Mouse (Mus musculus) embryonic facial prominence, embryonic 14.5 days (tissue): ENCODE results near the gene Cped1. TPM values are rescaled to one million over a fixed set of nuclear protein-coding genes. Genes with fewer than 3 reads are reported as not detected.

Source experiments
- ATAC-seq: fragments of 200-750 bp; cut with Nextera tagmentation; 2 replicates; pipeline ENCODE4 v1.8.0; 2017; ENCODE audit warnings: low read depth, moderate number of reproducible peaks, moderate TSS enrichment
- DNase-seq: peaks from one replicate; pipeline ENCODE4 v3.0.0-alpha.2; 2015; ENCODE audit warnings: low spot score
- H3K27ac ChIP-seq: fragments of 300-500 bp; sonication (generic); replicated peaks from 2 replicates; pipeline ENCODE4 v1.5.1; 2014; ENCODE audit warnings: low read depth, mild to moderate bottlenecking, low read length, moderate library complexity
- H3K27me3 ChIP-seq: fragments of 300-500 bp; sonication (generic); replicated peaks from 2 replicates; pipeline ENCODE4 v1.6.1; 2014; ENCODE audit warnings: low read length; ENCODE audit not compliant: control insufficient read depth, insufficient read depth
- H3K36me3 ChIP-seq: fragments of 300-500 bp; sonication (generic); 2 replicates; pipeline ENCODE4 v1.6.1; 2014; ENCODE audit warnings: low read length, mixed read lengths; ENCODE audit not compliant: control insufficient read depth, insufficient read depth
- H3K4me1 ChIP-seq: fragments of 300-500 bp; sonication (generic); 2 replicates; pipeline ENCODE4 v1.6.1; 2014; ENCODE audit warnings: antibody characterized with exemption, low read length; ENCODE audit not compliant: control insufficient read depth, insufficient read depth
- H3K4me2 ChIP-seq: fragments of 300-500 bp; sonication (generic); 2 replicates; pipeline ENCODE4 v1.6.1; 2014; ENCODE audit warnings: low read depth, mild to moderate bottlenecking, low read length, moderate library complexity, mixed read lengths
- H3K4me3 ChIP-seq: fragments of 300-500 bp; sonication (generic); 2 replicates; pipeline ENCODE4 v1.5.1; 2014; ENCODE audit warnings: low read depth, mild to moderate bottlenecking, low read length
- H3K9ac ChIP-seq: fragments of 300-500 bp; sonication (generic); 2 replicates; pipeline ENCODE4 v1.6.1; 2014; ENCODE audit warnings: low read depth, mild to moderate bottlenecking, low read length, moderate library complexity, mixed read lengths
- H3K9me3 ChIP-seq: fragments of 300-500 bp; sonication (generic); 2 replicates; pipeline ENCODE4 v1.6.1; 2016; ENCODE audit warnings: low read length; ENCODE audit not compliant: control insufficient read depth
- WGBS: fragments of 180-500 bp; shearing (Covaris S2); extraction: QIAGEN DNeasy Blood & Tissue Kit; methylation state at CpG from one replicate; pipeline ENCODE4 v1.1.7; 2014; 5-methylcytosine and 5-hydroxymethylcytosine counted together
- polyA plus RNA-seq: library from polyadenylated mRNA; unstranded; fragments of >200 nt; fragmentation: Nextera tagmentation; extraction: Ambion mirVana; gene quantifications from 2 replicates; pipeline ENCODE4 v1.2.1, GENCODE M21; 2014

Cped1 gene
- polyA plus RNA-seq, 1 experiment from 2014 or later = 25.0 TPM

- H3K9me3 ChIP-seq = no peaks in the 10 kb centered on the region
- no peaks in the 10 kb centered on the region for H3K4me1 ChIP-seq
- DNase-seq (no peak), ATAC-seq (no peak)
- H3K27ac ChIP-seq = no peak overlapping the region
- no peaks in the 10 kb centered on the region for H3K27me3 ChIP-seq
- H3K4me3 ChIP-seq = no peak overlapping the region
- WGBS = 58% methylated on average over 5 of the region's 5 CpGs
- H3K36me3 ChIP-seq = no peaks in the 10 kb centered on the region
- H3K4me2 ChIP-seq = no peak overlapping the region
- H3K9ac ChIP-seq = no peak overlapping the region
Measured at GRCm38 (mm10) chr6:22267807-22268667, 282.3 kb downstream of the Cped1 start.

DNA sequence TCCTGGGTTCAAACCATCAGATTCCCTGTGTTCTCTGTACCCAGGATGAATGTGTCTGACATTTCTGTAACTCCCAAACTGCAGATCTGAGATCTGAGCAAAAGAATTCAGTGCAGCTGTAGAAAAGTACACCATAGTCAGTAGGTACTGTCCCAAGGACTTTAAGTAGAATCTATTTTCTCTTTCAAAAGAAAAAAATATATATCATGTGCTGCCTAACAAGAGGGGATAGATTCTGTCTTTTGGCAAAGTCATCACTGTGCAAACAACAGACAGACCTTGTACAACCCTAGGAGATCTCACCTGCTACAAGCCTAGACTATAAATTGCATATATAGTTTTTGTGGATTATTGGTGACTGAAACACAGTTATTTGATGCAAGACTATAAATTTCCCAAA, 283.0 kb downstream of the Cped1 start:
- no peak for DNase-seq
- no peaks in the 10 kb centered on the region for H3K36me3 ChIP-seq
- ATAC-seq = no peak
- no peak overlapping the region for H3K9ac ChIP-seq
- no peak overlapping the region for H3K4me2 ChIP-seq
- no peaks in the 10 kb centered on the region for H3K9me3 ChIP-seq
- H3K27me3 ChIP-seq = no peaks in the 10 kb centered on the region
- no peak overlapping the region for H3K27ac ChIP-seq
- H3K4me1 ChIP-seq = no peaks in the 10 kb centered on the region
- no peak overlapping the region for H3K4me3 ChIP-seq

DNA sequence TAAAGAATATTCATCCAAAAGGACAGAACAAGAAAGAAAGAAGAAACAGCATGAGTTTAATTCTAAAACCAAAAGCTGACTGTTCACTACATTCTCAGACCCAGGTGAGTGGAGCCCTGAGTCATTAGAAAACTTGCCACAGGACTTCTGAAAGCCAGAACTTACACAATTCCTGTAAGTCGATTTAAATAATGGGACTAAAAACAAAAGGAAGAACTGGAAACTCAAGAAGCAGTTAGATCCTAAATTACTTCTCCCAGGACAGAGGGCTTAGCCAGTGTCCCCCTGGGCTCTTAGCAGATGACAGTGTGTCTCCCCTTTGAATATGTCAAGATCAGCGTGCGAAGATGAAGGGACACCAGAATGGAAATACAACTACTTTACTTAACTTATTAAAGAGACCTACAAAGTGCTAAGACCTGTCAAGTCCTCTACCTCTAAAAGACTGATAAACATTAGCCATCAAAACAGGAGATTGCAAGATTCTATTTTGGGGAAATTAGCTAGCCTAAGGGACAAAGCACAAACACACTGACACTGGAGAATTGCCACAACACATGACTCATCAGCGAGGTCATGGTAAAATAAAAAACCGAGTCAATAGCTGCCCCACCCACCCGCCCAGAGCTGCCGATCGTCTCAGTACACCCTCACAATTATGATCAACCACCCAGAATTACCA, 284.3 kb downstream of the Cped1 start:
- WGBS = 61% methylated on average over 8 of the region's 8 CpGs

DNA sequence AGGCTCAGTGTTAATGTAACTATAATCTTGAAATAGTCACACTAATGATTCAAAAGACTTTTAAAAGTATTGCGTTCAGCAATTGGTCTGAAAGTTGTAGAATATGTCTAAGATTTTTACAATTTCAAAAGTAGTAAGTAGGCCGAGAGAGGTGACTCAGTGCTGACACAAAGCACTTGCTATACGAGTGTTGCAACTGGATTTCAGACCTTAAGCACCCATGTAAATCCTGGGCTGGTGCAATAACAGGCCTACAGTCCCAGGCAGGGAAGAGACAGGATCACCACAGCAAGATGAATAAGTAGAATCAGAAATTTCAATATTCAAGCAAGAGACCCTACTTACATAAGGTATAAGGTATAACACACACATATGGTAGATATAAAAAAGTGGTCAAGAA, 292.2 kb downstream of the Cped1 start:
- no peak overlapping the region for H3K4me3 ChIP-seq
- no peaks in the 10 kb centered on the region for H3K27me3 ChIP-seq
- peaks cover 15% of the 10 kb centered on the region for H3K4me1 ChIP-seq
- H3K4me2 ChIP-seq = no peak overlapping the region
- no peaks in the 10 kb centered on the region for H3K36me3 ChIP-seq
- H3K27ac ChIP-seq = no peak overlapping the region
- H3K9ac ChIP-seq = no peak overlapping the region
- DNase-seq (no peak), ATAC-seq (no peak)
- no peaks in the 10 kb centered on the region for H3K9me3 ChIP-seq
- 88% methylated on average over 3 of the region's 3 CpGs for WGBS

More for the DNA sequence above, 284.3 kb downstream of the Cped1 start:
- H3K9me3 ChIP-seq = no peaks in the 10 kb centered on the region
- H3K4me1 ChIP-seq = no peaks in the 10 kb centered on the region
- H3K4me2 ChIP-seq = no peak overlapping the region
- H3K4me3 ChIP-seq = no peak overlapping the region
- no peak for DNase-seq
- no peak overlapping the region for H3K9ac ChIP-seq
- no peak for ATAC-seq
- no peaks in the 10 kb centered on the region for H3K36me3 ChIP-seq
- no peak overlapping the region for H3K27ac ChIP-seq
- no peaks in the 10 kb centered on the region for H3K27me3 ChIP-seq

GRCm38 (mm10) chr6:22280217-22280861, 294.6 kb downstream of the Cped1 start:
- Histone ChIP-seq H3K9me3 (no peaks in the 10 kb centered on the region), H3K9ac (peak overlapping the region; percentile 5; the same call in 1 of the 2 replicates), H3K4me2 (peak overlapping the region; percentile 36), H3K4me3 (no peak overlapping the region; the same call in 1 of the 2 replicates), H3K4me1 (peaks cover 15% of the 10 kb centered on the region), H3K36me3 (no peaks in the 10 kb centered on the region), H3K27me3 (no peaks in the 10 kb centered on the region), H3K27ac (peak overlapping the region; percentile 39)
- DNase-seq = peak; percentile 91
- ATAC-seq = peak; percentile 86
- 19% methylated on average over 14 of the region's 14 CpGs for WGBS

DNA sequence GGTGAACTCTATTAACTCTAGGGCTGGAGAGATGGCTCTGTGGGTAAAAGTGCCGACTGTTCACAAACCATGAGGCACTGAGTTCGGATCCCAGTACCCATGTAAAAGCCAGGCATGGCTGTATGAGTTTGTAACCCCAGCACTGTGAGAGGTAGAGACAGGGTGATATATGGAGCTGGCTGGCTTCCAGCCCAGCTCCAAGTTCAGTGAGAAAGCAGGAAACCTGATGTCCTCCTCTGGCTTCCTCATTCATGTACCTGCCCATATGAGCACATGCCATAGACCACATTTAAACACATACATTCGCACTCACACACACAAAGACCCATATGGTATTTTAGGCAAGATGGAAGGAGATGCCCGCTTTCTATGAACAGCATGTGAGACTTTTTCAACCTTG, 296.7 kb downstream of the Cped1 start:
- Histone ChIP-seq H3K27me3 (peaks cover 13% of the 10 kb centered on the region), H3K36me3 (no peaks in the 10 kb centered on the region), H3K4me2 (no peak overlapping the region), H3K27ac (no peak overlapping the region), H3K9me3 (no peaks in the 10 kb centered on the region), H3K4me1 (peaks cover 15% of the 10 kb centered on the region), H3K4me3 (no peak overlapping the region), H3K9ac (no peak overlapping the region)
- WGBS = 88% methylated on average over 4 of the region's 4 CpGs
- ATAC-seq (no peak), DNase-seq (no peak)

- Histone ChIP-seq H3K9ac (peak within 1 kb of the TSS; percentile 53), H3K36me3 (no peaks in the 10 kb centered on the region), H3K27ac (no peak within 1 kb of the TSS), H3K4me1 (peaks cover 19% of the 10 kb centered on the region), H3K27me3 (peaks cover 55% of the 10 kb centered on the region), H3K4me2 (peak within 1 kb of the TSS; percentile 62), H3K4me3 (peak within 1 kb of the TSS; percentile 41), H3K9me3 (no peaks in the 10 kb centered on the region)
- peak; percentile 51 for DNase-seq
- ATAC-seq = peak; percentile 85
- 1% methylated on average over 19 of the region's 20 CpGs for WGBS
Measured at GRCm38 (mm10) chr6:22288004-22288736, 302.5 kb downstream of the Cped1 start, which contains the start of gene Wnt16. Wnt16 (plus strand) TSS chr6:22288227.
